Mouse (Mus musculus): ENCODE results near the gene Rad18.

DNA sequence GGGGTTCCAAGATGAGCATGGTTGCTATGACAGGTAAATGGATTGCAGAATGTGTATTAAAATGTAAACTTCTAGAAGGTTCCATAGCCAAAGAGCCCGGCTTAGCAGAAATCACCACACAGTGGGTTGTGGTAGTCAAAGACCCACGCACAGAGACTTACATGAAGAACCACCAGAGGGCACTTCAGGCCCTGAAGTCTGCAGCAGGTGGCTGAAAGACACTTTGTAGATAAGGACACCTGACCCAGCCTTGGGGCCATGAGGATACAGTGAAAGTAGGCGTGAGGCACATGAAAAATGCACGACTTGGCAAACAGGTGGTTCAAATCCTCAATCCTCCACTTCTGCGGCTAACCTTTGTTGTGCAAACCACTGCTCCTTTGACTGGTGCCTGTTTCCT lies 20.7 kb upstream of the Rad18 start:
- TF ChIP-seq CTCF (conservative IDR thresholded peaks at IDR 0.05; ENCODE audit: low read length) = peak; percentile 17
- no peak for TF ChIP-seq NANOG (IDR thresholded peaks at IDR 0.05; ENCODE audit: borderline replicate concordance, low read length)

Data from E14TG2a.4 (cell line).